25 mouse cellular contexts compared by ENCODE assay signal in genomic region chr4:109986748-109987355, GRCm38 (mm10). TPM values are rescaled to one million over a fixed set of nuclear protein-coding genes. Genes with fewer than 3 reads are reported as not detected.
DNase-seq lines count a peak whose midpoint lies in the region; ATAC-seq lines count a peak whose summit lies in the region.
"Had no signal": no experiment of that assay in that cellular context is flagged by ENCODE, and none has a peak within 500 bp of the region (broad histone marks: within the 10 kb centered on the region; RNA-seq: fewer than 3 reads in every experiment).

No protein-coding gene starts in this region.

- H3K4me3 ChIP-seq in hindbrain, embryonic 10.5 days: no peak overlapping the region
- H3K4me3 ChIP-seq in hindbrain, embryonic 16.5 days (ENCODE audit: low read length): no peak overlapping the region
- no peak overlapping the region for H3K4me3 ChIP-seq in forebrain, embryonic 13.5 days
- H3K4me3 ChIP-seq in limb, embryonic 11.5 days (ENCODE audit: low read depth, low read length): no peak overlapping the region
- H3K4me3 ChIP-seq: gastrocnemius, adult 2 months; heart, embryonic 13.5 days; hindbrain, embryonic 13.5 days; left cerebral cortex, adult 2 months; neural tube, embryonic 13.5 days had no signal

- H3K36me3 ChIP-seq in hindbrain, embryonic 10.5 days: no peaks in the 10 kb centered on the region
- no peaks in the 10 kb centered on the region for H3K36me3 ChIP-seq in hindbrain, embryonic 16.5 days (ENCODE audit: control insufficient read depth, insufficient read depth, low read length)
- H3K36me3 ChIP-seq in forebrain, embryonic 13.5 days (ENCODE audit: poor library complexity, severe bottlenecking): peaks cover 9% of the 10 kb centered on the region
- H3K36me3 ChIP-seq in limb, embryonic 11.5 days (ENCODE audit: control insufficient read depth, insufficient read depth, low read length): no peaks in the 10 kb centered on the region
- H3K36me3 ChIP-seq: heart, embryonic 13.5 days; hindbrain, embryonic 13.5 days; neural tube, embryonic 13.5 days had no signal

- H3K9ac ChIP-seq in hindbrain, embryonic 16.5 days (ENCODE audit: low read depth, low read length): no peak overlapping the region
- peak overlapping the region; percentile 83; the same call in 1 of the 2 replicates for H3K9ac ChIP-seq in forebrain, embryonic 13.5 days
- H3K9ac ChIP-seq in limb, embryonic 11.5 days (ENCODE audit: low read length): no peak overlapping the region
- H3K9ac ChIP-seq: heart, embryonic 13.5 days; hindbrain, embryonic 13.5 days; neural tube, embryonic 13.5 days had no signal

- H3K27ac ChIP-seq in hindbrain, embryonic 10.5 days: no peak overlapping the region
- no peak overlapping the region for H3K27ac ChIP-seq in hindbrain, embryonic 16.5 days (ENCODE audit: low read depth, low read length)
- peak overlapping the region; percentile 91 for H3K27ac ChIP-seq in forebrain, embryonic 13.5 days
- no peak overlapping the region for H3K27ac ChIP-seq in limb, embryonic 11.5 days (replicated peaks; ENCODE audit: low read depth, low read length)
- H3K27ac ChIP-seq: gastrocnemius, adult 2 months; heart, embryonic 13.5 days; hindbrain, embryonic 13.5 days; left cerebral cortex, adult 2 months; neural tube, embryonic 13.5 days had no signal

- no peak for ATAC-seq in hindbrain, embryonic 16.5 days
- ATAC-seq in forebrain, embryonic 13.5 days: no peak
- ATAC-seq in limb, embryonic 11.5 days (ENCODE audit: insufficient number of reproducible peaks, low FRiP score, low TSS enrichment, low read depth): no peak
- no peak for ATAC-seq in cerebellum, adult (ENCODE audit: insufficient number of reproducible peaks, low FRiP score, low TSS enrichment)
- ATAC-seq: CD4-positive, CD25-positive, alpha-beta regulatory T cell, adult 4 months; inflammation-experienced regulatory T-cells, adult 6 months; lung, postnatal 0 days had no signal

- peaks cover 98% of the 10 kb centered on the region for H3K27me3 ChIP-seq in hindbrain, embryonic 10.5 days (ENCODE audit: insufficient read depth, poor library complexity, severe bottlenecking)
- peaks cover 55% of the 10 kb centered on the region for H3K27me3 ChIP-seq in hindbrain, embryonic 16.5 days (replicated peaks; ENCODE audit: control insufficient read depth, insufficient read depth, low read length)
- H3K27me3 ChIP-seq in forebrain, embryonic 13.5 days: peaks cover 84% of the 10 kb centered on the region
- peaks cover 78% of the 10 kb centered on the region for H3K27me3 ChIP-seq in limb, embryonic 11.5 days (ENCODE audit: control insufficient read depth, insufficient read depth, low read length)

- peaks cover 15% of the 10 kb centered on the region for H3K4me1 ChIP-seq in hindbrain, embryonic 10.5 days (replicated peaks)
- H3K4me1 ChIP-seq in hindbrain, embryonic 16.5 days (ENCODE audit: control insufficient read depth, insufficient read depth, low read depth, low read length): peaks cover 6% of the 10 kb centered on the region; the same call in 1 of the 2 replicates
- peaks cover 42% of the 10 kb centered on the region for H3K4me1 ChIP-seq in forebrain, embryonic 13.5 days
- peaks cover 12% of the 10 kb centered on the region for H3K4me1 ChIP-seq in limb, embryonic 11.5 days (ENCODE audit: control insufficient read depth, insufficient read depth, low read length)

- no peaks in the 10 kb centered on the region for H3K9me3 ChIP-seq in hindbrain, embryonic 10.5 days
- no peaks in the 10 kb centered on the region for H3K9me3 ChIP-seq in hindbrain, embryonic 16.5 days (ENCODE audit: control insufficient read depth, low read length)
- no peaks in the 10 kb centered on the region for H3K9me3 ChIP-seq in forebrain, embryonic 13.5 days (replicated peaks)
- H3K9me3 ChIP-seq in limb, embryonic 11.5 days (ENCODE audit: control insufficient read depth, low read length): no peaks in the 10 kb centered on the region
- H3K9me3 ChIP-seq: heart, embryonic 13.5 days; hindbrain, embryonic 13.5 days; neural tube, embryonic 13.5 days had no signal

- DNase-seq in hindbrain, embryonic 10.5 days (ENCODE audit: low spot score): peak; percentile 28
- peak; percentile 20 for DNase-seq in retina, embryonic 14.5 days (ENCODE audit: low spot score)
- DNase-seq in retina, postnatal 1 day: no peak
- peak; percentile 44 for DNase-seq in limb, embryonic 11.5 days (ENCODE audit: low spot score)
- no peak for DNase-seq in adrenal gland, postnatal 25 days
- DNase-seq: adrenal gland, postnatal 36 days; cerebellum, adult 11-12 months; cerebellum, postnatal 10 days; gastrocnemius, adult 2 months; heart, postnatal 14 days; kidney, adult 8-10 months; kidney, postnatal 10 days; liver; thymus, adult 18-20 months had no signal

- WGBS in hindbrain, embryonic 10.5 days: 5% methylated on average over 13 of the region's 13 CpGs
- 3% methylated on average over 13 of the region's 13 CpGs for WGBS in hindbrain, embryonic 16.5 days
- WGBS in forebrain, embryonic 13.5 days: 7% methylated on average over 13 of the region's 13 CpGs
- 2% methylated on average over 13 of the region's 13 CpGs for WGBS in limb, embryonic 11.5 days

- H3K4me2 ChIP-seq in hindbrain, embryonic 16.5 days (ENCODE audit: low read length): no peak overlapping the region
- H3K4me2 ChIP-seq in forebrain, embryonic 13.5 days: peak overlapping the region; percentile 79
- H3K4me2 ChIP-seq in limb, embryonic 11.5 days (ENCODE audit: low read depth, severe bottlenecking): no peak overlapping the region
- H3K4me2 ChIP-seq: heart, embryonic 13.5 days; hindbrain, embryonic 13.5 days; neural tube, embryonic 13.5 days had no signal

RNA-seq across cellular contexts. Expression of gene Dmrta2, which starts 9.0 kb away (rescaled TPM):
- polyA plus RNA-seq in hindbrain, embryonic 10.5 days (2016; fragmentation: Nextera tagmentation; extraction: Ambion mirVana): 0.30 and 0.41 TPM in 2 replicates
- 0.05 and 0.19 TPM in 2 replicates for polyA plus RNA-seq in hindbrain, embryonic 16.5 days (2015; fragmentation: Nextera tagmentation; extraction: Ambion mirVana)
- 6.1 and 7.1 TPM in 2 replicates for polyA plus RNA-seq in forebrain, embryonic 13.5 days (2015; fragmentation: Nextera tagmentation; extraction: Ambion mirVana)
- 0.38 and 0.40 TPM in 2 replicates for polyA plus RNA-seq in limb, embryonic 11.5 days (2014; fragmentation: Nextera tagmentation; extraction: Ambion mirVana)
- total RNA-seq in adrenal gland, postnatal 25 days (2021): 0.27 TPM in 1 of 2 replicates, not detected in the other
- total RNA-seq: granulocyte monocyte progenitor cell, adult 5-6 weeks had no signal
- polyA plus RNA-seq: CD4-positive, CD25-positive, alpha-beta regulatory T cell, adult 4 months; heart, embryonic 13.5 days; inflammation-experienced regulatory T-cells, adult 6 months; lung, postnatal 0 days had no signal

Comparison
In these comparisons a context has a peak if more than half of its experiments do, and no peak if none do; other contexts are left out.
1. DNase-seq: peak in hindbrain, embryonic 10.5 days (single experiment), retina, embryonic 14.5 days (single experiment) and limb, embryonic 11.5 days (single experiment); none in retina, postnatal 1 day (single experiment) and adrenal gland, postnatal 25 days (single experiment).